Mouse (Mus musculus) ES-E14 (cell line): ENCODE data around the gene Pde7b.

Experiments used
- CHD2 ChIP-seq: IDR thresholded peaks from 2 replicates; pipeline ENCODE4 v1.6.1; 2014; ENCODE audit warnings: mild to moderate bottlenecking, low read depth, low read length, inconsistent platforms
- HCFC1 ChIP-seq: IDR thresholded peaks from 2 replicates; pipeline ENCODE4 v1.6.1; 2012; ENCODE audit warnings: low read length, inconsistent platforms, borderline replicate concordance; ENCODE audit not compliant: insufficient read depth
- MAFK ChIP-seq: IDR thresholded peaks from 2 replicates; pipeline ENCODE4 v1.6.1; 2014; ENCODE audit warnings: mild to moderate bottlenecking, low read depth, low read length, inconsistent platforms; ENCODE audit not compliant: insufficient read depth
- ZC3H11A ChIP-seq: IDR thresholded peaks from 2 replicates; pipeline ENCODE4 v1.6.1; 2012; ENCODE audit warnings: low read depth, mild to moderate bottlenecking, inconsistent platforms, low read length, borderline replicate concordance
- ZNF384 ChIP-seq: IDR thresholded peaks from 2 replicates; pipeline ENCODE4 v1.6.1; 2012; ENCODE audit warnings: low read depth, low read length, inconsistent platforms

GRCm38 (mm10) chr10:20750642-20751251 is 25.9 kb upstream of the Pde7b start:
- no peak for TF ChIP-seq HCFC1
- TF ChIP-seq CHD2, result no peak
- no peak for TF ChIP-seq ZC3H11A
- TF ChIP-seq ZNF384, result no peak
- TF ChIP-seq MAFK, result no peak
